Mouse (Mus musculus) CD8-positive naive resting alpha-beta T cell, adult 2 months (primary cell): ENCODE results near the gene Tex12.

Experiments
- DNase-seq, 2 experiments: peaks; one replicate each; pipeline ENCODE4 v3.0.0; 2022; ENCODE audit warnings: low read depth in 2 of 2, low spot score in 2 of 2

The Tex12 gene

DNA sequence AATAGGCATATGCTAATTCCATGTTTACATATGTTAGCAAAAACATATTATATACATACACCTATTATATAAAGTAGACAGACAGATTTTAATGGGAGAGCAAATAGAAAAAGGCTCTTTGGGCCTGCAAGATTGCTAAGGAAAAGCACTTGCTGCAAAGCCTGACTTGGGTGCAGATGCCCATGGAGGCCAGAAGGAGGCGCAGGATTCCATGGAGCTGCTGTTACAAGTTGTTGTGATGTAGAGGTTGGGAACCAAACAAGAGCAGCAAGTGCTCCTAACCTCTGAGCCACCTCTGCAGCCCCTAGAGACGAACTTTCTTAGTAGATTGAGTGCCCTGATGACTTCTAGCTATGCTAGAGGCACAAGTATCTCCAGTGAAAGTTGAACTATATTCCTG, 42.3 kb downstream of the Tex12 start:
- DNase-seq: no peak

DNA sequence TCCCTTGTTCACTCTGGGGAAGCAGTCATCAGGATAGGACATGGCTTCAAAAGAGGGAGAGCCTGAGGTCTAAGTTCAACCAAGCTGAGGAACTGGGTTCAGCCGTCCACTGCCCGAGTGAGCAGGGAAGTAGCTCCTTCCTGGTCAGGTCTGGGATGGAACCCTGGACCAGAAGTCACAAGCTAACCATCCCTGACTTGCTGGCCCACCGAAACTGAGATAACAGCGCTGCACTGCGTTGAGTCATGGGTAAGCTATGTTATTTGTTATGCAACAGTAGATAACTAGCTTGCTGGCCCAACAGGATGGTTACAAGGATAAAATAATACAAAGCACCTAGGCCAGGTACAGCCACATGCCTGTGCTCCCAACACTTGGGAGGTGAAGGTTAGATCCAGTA, 45.7 kb downstream of the Tex12 start:
- no peak for DNase-seq

DNA sequence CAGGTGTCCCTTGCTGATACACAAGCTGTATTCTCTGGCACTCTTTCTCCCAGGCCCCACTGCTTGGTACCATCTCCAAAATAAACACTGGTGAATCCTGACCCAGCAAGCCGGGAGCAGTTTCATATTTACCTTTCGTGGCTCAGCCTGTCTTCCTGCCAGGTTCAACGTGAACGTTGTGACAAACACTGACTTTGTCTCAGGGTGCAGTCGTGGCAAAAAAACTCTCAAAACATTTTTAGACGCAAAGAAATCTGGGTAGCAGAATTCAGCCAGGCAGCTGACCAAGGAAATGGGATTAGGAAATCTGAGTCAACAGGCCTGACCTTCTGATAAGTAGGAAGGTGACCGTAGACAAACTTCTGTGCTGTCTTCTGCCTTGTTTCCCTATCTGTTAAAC, 53.6 kb downstream of the Tex12 start:
- DNase-seq: no peak
